Mouse (Mus musculus): ENCODE measurements around the gene Catsper4.
A peak's percentile ranks its signal among the peaks of the same experiment; 100 is the strongest.
"Not testable (repeated sequence)": the region's sequence is repeated elsewhere in the genome, so short reads cannot be mapped to it uniquely, and the experiment has no call there.

The Catsper4 gene

GRCm38 (mm10) chr4:134227194-134227593 is at the start of gene Catsper4:
Gene Catsper4 (minus strand): TSS chr4:134227383.
- no peak for DNase-seq

- no peak for DNase-seq
Measured at GRCm38 (mm10) chr4:134273417-134274345, 46.5 kb upstream of the Catsper4 start.

GRCm38 (mm10) chr4:134272731-134273416 is 45.7 kb upstream of the Catsper4 start:
- DNase-seq: no peak

GRCm38 (mm10) chr4:134271979-134272378 is 44.8 kb upstream of the Catsper4 start:
- no peak for DNase-seq

- DNase-seq: not testable (repeated sequence)
Measured at GRCm38 (mm10) chr4:134269622-134270021, 42.4 kb upstream of the Catsper4 start.

- DNase-seq: no peak
Measured at GRCm38 (mm10) chr4:134268102-134268655, 41.0 kb upstream of the Catsper4 start.

- DNase-seq: no peak
Measured at GRCm38 (mm10) chr4:134265860-134266585, 38.8 kb upstream of the Catsper4 start.

- DNase-seq: peak; percentile 44 to 46
Measured at GRCm38 (mm10) chr4:134263191-134263590, 36.0 kb upstream of the Catsper4 start.

- DNase-seq: no peak
Measured at GRCm38 (mm10) chr4:134258354-134258753, 31.2 kb upstream of the Catsper4 start.

GRCm38 (mm10) chr4:134257198-134258009 is 30.2 kb upstream of the Catsper4 start:
- no peak for DNase-seq

GRCm38 (mm10) chr4:134256407-134257197 is 29.4 kb upstream of the Catsper4 start:
- no peak for DNase-seq

GRCm38 (mm10) chr4:134255854-134256253 is 28.7 kb upstream of the Catsper4 start:
- DNase-seq: no peak

- DNase-seq: no peak
Measured at GRCm38 (mm10) chr4:134254835-134255234, 27.7 kb upstream of the Catsper4 start.

- DNase-seq: no peak
Measured at GRCm38 (mm10) chr4:134253722-134254324, 26.6 kb upstream of the Catsper4 start, which contains the start of gene Grrp1. Gene Grrp1 (minus strand): TSS chr4:134254106.

GRCm38 (mm10) chr4:134252911-134253721 is 25.9 kb upstream of the Catsper4 start:
- no peak for DNase-seq

- DNase-seq: no peak
Measured at GRCm38 (mm10) chr4:134252131-134252910, 25.1 kb upstream of the Catsper4 start.

- peak; percentile 18 to 39 for DNase-seq
Measured at GRCm38 (mm10) chr4:134251241-134252130, 24.3 kb upstream of the Catsper4 start.

- DNase-seq: no peak
Measured at GRCm38 (mm10) chr4:134250930-134251240, 23.7 kb upstream of the Catsper4 start.
